Mouse (Mus musculus) limb, embryonic 13.5 days (tissue): ENCODE data around the gene Bcl2l1. TPM values are rescaled to one million over a fixed set of nuclear protein-coding genes. Genes with fewer than 3 reads are reported as not detected.
A peak's percentile ranks its signal among the peaks of the same experiment; 100 is the strongest.

Experiments used
- ATAC-seq: fragments of 200-750 bp; cut with Nextera tagmentation; 2 replicates; pipeline ENCODE4 v1.8.0; 2017; ENCODE audit warnings: low read depth, moderate number of reproducible peaks, moderate TSS enrichment; ENCODE audit not compliant: low FRiP score
- H3K27ac ChIP-seq: fragments of 300-500 bp; sonication (generic); 2 replicates; pipeline ENCODE4 v1.5.1; 2015; ENCODE audit warnings: inconsistent platforms, mild to moderate bottlenecking, moderate library complexity
- H3K27me3 ChIP-seq: fragments of 300-500 bp; sonication (generic); 2 replicates; pipeline ENCODE4 v1.6.1; 2015; ENCODE audit warnings: mild to moderate bottlenecking, inconsistent platforms
- H3K36me3 ChIP-seq: fragments of 300-500 bp; sonication (generic); 2 replicates; pipeline ENCODE4 v1.6.1; 2015; ENCODE audit warnings: inconsistent platforms, mild to moderate bottlenecking, moderate library complexity
- H3K4me1 ChIP-seq: fragments of 300-500 bp; sonication (generic); 2 replicates; pipeline ENCODE4 v1.6.1; 2015; ENCODE audit warnings: inconsistent platforms
- H3K4me2 ChIP-seq: fragments of 300-500 bp; sonication (generic); replicated peaks from 2 replicates; pipeline ENCODE4 v1.6.1; 2015; ENCODE audit warnings: inconsistent platforms, mild to moderate bottlenecking, moderate library complexity
- H3K4me3 ChIP-seq: fragments of 300-500 bp; sonication (generic); 2 replicates; pipeline ENCODE4 v1.5.1; 2015; ENCODE audit warnings: moderate library complexity, mild to moderate bottlenecking, inconsistent platforms
- H3K9ac ChIP-seq: fragments of 300-500 bp; sonication (generic); 2 replicates; pipeline ENCODE4 v1.6.1; 2015; ENCODE audit warnings: mild to moderate bottlenecking, inconsistent platforms
- H3K9me3 ChIP-seq: fragments of 300-500 bp; sonication (generic); 2 replicates; pipeline ENCODE4 v1.6.1; 2016; ENCODE audit warnings: inconsistent platforms
- WGBS: fragments of 180-500 bp; shearing (Covaris S2); methylation state at CpG from one replicate; pipeline ENCODE4 v1.1.7; 2015; 5-methylcytosine and 5-hydroxymethylcytosine counted together
- polyA plus RNA-seq: library from polyadenylated mRNA; unstranded; fragments of >200 nt; fragmentation: Nextera tagmentation; extraction: Ambion mirVana; gene quantifications from 2 replicates; pipeline ENCODE4 v1.2.1, GENCODE M21; 2015

Bcl2l1 gene
- polyA plus RNA-seq, 1 experiment from 2014 or later: 93.3 TPM

GRCm38 (mm10) chr2:152821023-152821422, 10.5 kb downstream of the Bcl2l1 start:
- no peak overlapping the region for H3K9ac ChIP-seq
- H3K4me1 ChIP-seq: peaks cover 92% of the 10 kb centered on the region
- ATAC-seq: no peak
- H3K27me3 ChIP-seq: no peaks in the 10 kb centered on the region
- peak overlapping the region; percentile 46 for H3K4me2 ChIP-seq
- peak overlapping the region; percentile 88 for H3K27ac ChIP-seq
- no peak overlapping the region for H3K4me3 ChIP-seq
- 20% methylated on average over 5 of the region's 5 CpGs for WGBS
- 0 out of 2 replicates have a peak, but pooled peaks cover 3% of the 10 kb centered on the region for H3K9me3 ChIP-seq
- H3K36me3 ChIP-seq: peaks cover 40% of the 10 kb centered on the region

GRCm38 (mm10) chr2:152820369-152820768, 11.2 kb downstream of the Bcl2l1 start:
- Histone ChIP-seq H3K9me3 (0 out of 2 replicates have a peak, but pooled peaks cover 3% of the 10 kb centered on the region), H3K27ac (peak overlapping the region; percentile 88), H3K4me3 (no peak overlapping the region), H3K9ac (no peak overlapping the region), H3K4me2 (peak overlapping the region; percentile 46), H3K4me1 (peaks cover 87% of the 10 kb centered on the region), H3K27me3 (no peaks in the 10 kb centered on the region), H3K36me3 (peaks cover 34% of the 10 kb centered on the region)
- ATAC-seq: 0 out of 2 replicates have a peak, but pooled peaks have one; percentile 31
- WGBS: 39% methylated on average over 2 of the region's 2 CpGs

- Histone ChIP-seq H3K36me3 (peaks cover 30% of the 10 kb centered on the region), H3K4me1 (peaks cover 83% of the 10 kb centered on the region), H3K4me2 (peak overlapping the region; percentile 46), H3K9me3 (0 out of 2 replicates have a peak, but pooled peaks cover 3% of the 10 kb centered on the region), H3K4me3 (no peak overlapping the region), H3K9ac (no peak overlapping the region), H3K27me3 (no peaks in the 10 kb centered on the region), H3K27ac (peak overlapping the region; percentile 88)
- no peak for ATAC-seq
- WGBS: 50% methylated on average over 4 of the region's 4 CpGs
These were observed 11.6 kb downstream of the Bcl2l1 start for GRCm38 (mm10) chr2:152819926-152820325.

- H3K4me3 ChIP-seq: no peak overlapping the region
- 97% methylated on average over 3 of the region's 3 CpGs for WGBS
- H3K36me3 ChIP-seq: peaks cover 26% of the 10 kb centered on the region
- H3K4me1 ChIP-seq: peaks cover 77% of the 10 kb centered on the region
- H3K4me2 ChIP-seq: peak overlapping the region; percentile 46; the same call in 1 of the 2 replicates
- ATAC-seq: no peak
- 0 out of 2 replicates have a peak, but pooled peaks cover 3% of the 10 kb centered on the region for H3K9me3 ChIP-seq
- H3K27me3 ChIP-seq: no peaks in the 10 kb centered on the region
- no peak overlapping the region for H3K9ac ChIP-seq
- peak overlapping the region; percentile 88; the same call in 1 of the 2 replicates for H3K27ac ChIP-seq
These were observed 12.4 kb downstream of the Bcl2l1 start for GRCm38 (mm10) chr2:152819097-152819624.

GRCm38 (mm10) chr2:152818679-152819078, 12.8 kb downstream of the Bcl2l1 start:
- H3K9me3 ChIP-seq: 0 out of 2 replicates have a peak, but pooled peaks cover 3% of the 10 kb centered on the region
- H3K27ac ChIP-seq: no peak overlapping the region
- 82% methylated on average over 5 of the region's 5 CpGs for WGBS
- H3K27me3 ChIP-seq: no peaks in the 10 kb centered on the region
- no peak overlapping the region for H3K9ac ChIP-seq
- H3K4me3 ChIP-seq: no peak overlapping the region
- peaks cover 73% of the 10 kb centered on the region for H3K4me1 ChIP-seq
- H3K36me3 ChIP-seq: peaks cover 26% of the 10 kb centered on the region
- no peak for ATAC-seq
- H3K4me2 ChIP-seq: no peak overlapping the region

GRCm38 (mm10) chr2:152817596-152818291, 13.8 kb downstream of the Bcl2l1 start:
- Histone ChIP-seq H3K9ac (no peak overlapping the region), H3K4me1 (peaks cover 69% of the 10 kb centered on the region), H3K4me2 (no peak overlapping the region; the same call in 1 of the 2 replicates), H3K27ac (peak overlapping the region; percentile 55; the same call in 1 of the 2 replicates), H3K27me3 (no peaks in the 10 kb centered on the region), H3K36me3 (peaks cover 26% of the 10 kb centered on the region), H3K4me3 (no peak overlapping the region), H3K9me3 (0 out of 2 replicates have a peak, but pooled peaks cover 3% of the 10 kb centered on the region)
- 31% methylated on average over 6 of the region's 6 CpGs for WGBS
- ATAC-seq: no peak

- WGBS: 80% methylated on average over 3 of the region's 3 CpGs
- Histone ChIP-seq H3K9me3 (0 out of 2 replicates have a peak, but pooled peaks cover 3% of the 10 kb centered on the region), H3K4me3 (no peak overlapping the region), H3K4me2 (no peak overlapping the region; the same call in 1 of the 2 replicates), H3K4me1 (peaks cover 66% of the 10 kb centered on the region), H3K36me3 (peaks cover 26% of the 10 kb centered on the region), H3K27ac (peak overlapping the region; percentile 39; the same call in 1 of the 2 replicates), H3K27me3 (no peaks in the 10 kb centered on the region), H3K9ac (no peak overlapping the region)
- no peak for ATAC-seq
These were observed 14.7 kb downstream of the Bcl2l1 start for GRCm38 (mm10) chr2:152816657-152817348.

- no peak overlapping the region; the same call in 1 of the 2 replicates for H3K27ac ChIP-seq
These were observed 15.5 kb downstream of the Bcl2l1 start for GRCm38 (mm10) chr2:152815879-152816656.

GRCm38 (mm10) chr2:152814213-152814874, 17.2 kb downstream of the Bcl2l1 start:
- Histone ChIP-seq H3K9ac (no peak overlapping the region), H3K27ac (no peak overlapping the region), H3K27me3 (no peaks in the 10 kb centered on the region), H3K36me3 (peaks cover 10% of the 10 kb centered on the region), H3K4me2 (no peak overlapping the region), H3K9me3 (0 out of 2 replicates have a peak, but pooled peaks cover 3% of the 10 kb centered on the region), H3K4me3 (no peak overlapping the region), H3K4me1 (peaks cover 53% of the 10 kb centered on the region)
- ATAC-seq: no peak
- 84% methylated on average over 6 of the region's 6 CpGs for WGBS

More at GRCm38 (mm10) chr2:152815879-152816656, 15.5 kb downstream of the Bcl2l1 start:
- peaks cover 22% of the 10 kb centered on the region for H3K36me3 ChIP-seq
- 0 out of 2 replicates have a peak, but pooled peaks cover 3% of the 10 kb centered on the region for H3K9me3 ChIP-seq
- peaks cover 66% of the 10 kb centered on the region for H3K4me1 ChIP-seq
- WGBS: 68% methylated on average over 7 of the region's 7 CpGs
- no peak overlapping the region for H3K4me3 ChIP-seq
- no peak overlapping the region for H3K9ac ChIP-seq
- no peak overlapping the region for H3K4me2 ChIP-seq
- ATAC-seq: no peak
- H3K27me3 ChIP-seq: no peaks in the 10 kb centered on the region

GRCm38 (mm10) chr2:152813232-152813631, 18.3 kb downstream of the Bcl2l1 start:
- WGBS: 96% methylated on average over 1 of the region's 1 CpGs
- Histone ChIP-seq H3K4me3 (no peak overlapping the region), H3K9ac (no peak overlapping the region), H3K27ac (no peak overlapping the region), H3K36me3 (peaks cover 10% of the 10 kb centered on the region), H3K4me1 (peaks cover 42% of the 10 kb centered on the region), H3K27me3 (no peaks in the 10 kb centered on the region), H3K4me2 (no peak overlapping the region), H3K9me3 (no peaks in the 10 kb centered on the region)
- no peak for ATAC-seq
